Mouse (Mus musculus): ENCODE data around the gene Stra6l.
A peak's percentile ranks its signal among the peaks of the same experiment; 100 is the strongest.

The Stra6l gene

GRCm38 (mm10) chr4:45844355-45844754, 4.1 kb upstream of the Stra6l start:
- DNase-seq (ENCODE audit: low spot score in 2 of 2): peak in 1 of 2 experiments; percentile 43

GRCm38 (mm10) chr4:45846263-45846662, 2.2 kb upstream of the Stra6l start:
- no peak for DNase-seq (ENCODE audit: low spot score in 2 of 2)

- DNase-seq (ENCODE audit: low spot score in 2 of 2): no peak
These were observed 327 bp downstream of the Stra6l start for GRCm38 (mm10) chr4:45848825-45849156.

- DNase-seq (ENCODE audit: low spot score in 2 of 2): no peak
These were observed 955 bp downstream of the Stra6l start for GRCm38 (mm10) chr4:45849419-45849818.

GRCm38 (mm10) chr4:45851640-45852051, 3.2 kb downstream of the Stra6l start:
- no peak for DNase-seq (ENCODE audit: low spot score in 2 of 2)

- no peak for DNase-seq (ENCODE audit: low spot score in 2 of 2)
These were observed 5.2 kb downstream of the Stra6l start for GRCm38 (mm10) chr4:45853496-45854246.

GRCm38 (mm10) chr4:45855803-45856424, 7.5 kb downstream of the Stra6l start:
- peak; percentile 17 to 58 for DNase-seq (ENCODE audit: low spot score in 2 of 2)

- no peak for DNase-seq (ENCODE audit: low spot score in 2 of 2)
These were observed 12.7 kb downstream of the Stra6l start for GRCm38 (mm10) chr4:45861160-45861559.

GRCm38 (mm10) chr4:45867416-45867815, 19.0 kb downstream of the Stra6l start:
- no peak for DNase-seq (ENCODE audit: low spot score in 2 of 2)

GRCm38 (mm10) chr4:45869021-45869815, 20.8 kb downstream of the Stra6l start:
- DNase-seq (ENCODE audit: low spot score in 2 of 2): no peak

GRCm38 (mm10) chr4:45872147-45872546, 23.7 kb downstream of the Stra6l start:
- no peak for DNase-seq (ENCODE audit: low spot score in 2 of 2)

- DNase-seq (ENCODE audit: low spot score in 2 of 2): peak in 1 of 2 experiments; percentile 48
These were observed 30.5 kb downstream of the Stra6l start for GRCm38 (mm10) chr4:45878929-45879328.

GRCm38 (mm10) chr4:45882521-45882920, 34.1 kb downstream of the Stra6l start:
- no peak for DNase-seq (ENCODE audit: low spot score in 2 of 2)

GRCm38 (mm10) chr4:45883250-45883649, 34.8 kb downstream of the Stra6l start:
- DNase-seq (ENCODE audit: low spot score in 2 of 2): no peak

- no peak for DNase-seq (ENCODE audit: low spot score in 2 of 2)
These were observed 41.0 kb downstream of the Stra6l start for GRCm38 (mm10) chr4:45889487-45889886.

- peak; percentile 34 to 56 for DNase-seq (ENCODE audit: low spot score in 2 of 2)
These were observed 41.8 kb downstream of the Stra6l start, which contains the start of gene Ccdc180 for GRCm38 (mm10) chr4:45890066-45890761. Ccdc180 (plus strand) TSS chr4:45890303.

- DNase-seq (ENCODE audit: low spot score in 2 of 2): no peak
These were observed 48.1 kb downstream of the Stra6l start for GRCm38 (mm10) chr4:45896425-45897081.

- no peak for DNase-seq (ENCODE audit: low spot score in 2 of 2)
These were observed 49.9 kb downstream of the Stra6l start for GRCm38 (mm10) chr4:45898413-45898812.

- DNase-seq (ENCODE audit: low spot score in 2 of 2): no peak
These were observed 60.8 kb downstream of the Stra6l start for GRCm38 (mm10) chr4:45909256-45909655.

- no peak for DNase-seq (ENCODE audit: low spot score in 2 of 2)
These were observed 61.5 kb downstream of the Stra6l start for GRCm38 (mm10) chr4:45909924-45910323.

GRCm38 (mm10) chr4:45911256-45911655, 62.8 kb downstream of the Stra6l start:
- no peak for DNase-seq (ENCODE audit: low spot score in 2 of 2)
